Mouse (Mus musculus) G1E (cell line): ENCODE results near the gene Cdk14. TPM values are rescaled to one million over a fixed set of nuclear protein-coding genes. Genes with fewer than 3 reads are reported as not detected.

Experiments used
- ATAC-seq: 2 replicates; pipeline ENCODE4 v1.8.0; 2016; ENCODE audit warnings: mild to moderate bottlenecking; ENCODE audit not compliant: insufficient number of reproducible peaks, poor library complexity, low FRiP score, severe bottlenecking; ENCODE audit errors: extremely low read depth
- DNase-seq: peaks from one replicate; pipeline ENCODE4 v3.0.0; 2012; ENCODE audit warnings: low spot score
- H3K27me3 ChIP-seq: 2 replicates; pipeline ENCODE4 v1.6.1; 2012; ENCODE audit warnings: mild to moderate bottlenecking, low read length, inconsistent platforms; ENCODE audit not compliant: insufficient read depth
- H3K36me3 ChIP-seq: replicated peaks from 2 replicates; pipeline ENCODE3; 2012; ENCODE audit warnings: mild to moderate bottlenecking, inconsistent platforms
- H3K4me1 ChIP-seq: 2 replicates; pipeline ENCODE4 v1.6.1; 2012; ENCODE audit warnings: low read depth, low read length, inconsistent platforms, mixed read lengths; ENCODE audit not compliant: insufficient read depth
- H3K4me3 ChIP-seq: 2 replicates; pipeline ENCODE4 v1.5.1; 2012; ENCODE audit warnings: low read depth, mild to moderate bottlenecking, inconsistent platforms, low read length, moderate library complexity, mixed read lengths
- H3K9me3 ChIP-seq: replicated peaks from 2 replicates; pipeline ENCODE4 v1.6.1; 2012; ENCODE audit warnings: inconsistent platforms
- CTCF ChIP-seq: IDR thresholded peaks from 2 replicates; pipeline ENCODE4 v1.5.1; 2012; ENCODE audit warnings: low read depth, low read length, inconsistent platforms, mixed read lengths
- GATA1 ChIP-seq: IDR thresholded peaks from 2 replicates; pipeline ENCODE4 v1.6.1; 2012; ENCODE audit warnings: borderline replicate concordance, low read length, inconsistent platforms, mixed read lengths
- GATA2 ChIP-seq: IDR thresholded peaks from 2 replicates; pipeline ENCODE4 v1.6.1; 2012; ENCODE audit warnings: low read depth, low read length, inconsistent platforms, borderline replicate concordance
- POLR2AphosphoS5 ChIP-seq: IDR thresholded peaks from 2 replicates; pipeline ENCODE4 v1.6.1; 2012; ENCODE audit warnings: low read depth, low read length, inconsistent platforms; ENCODE audit not compliant: insufficient replicate concordance
- TAL1 ChIP-seq: conservative IDR thresholded peaks from 2 replicates; pipeline ENCODE4 v1.6.1; 2012; ENCODE audit warnings: low read depth, low read length, inconsistent platforms, mixed read lengths
- polyA plus RNA-seq: library from polyadenylated mRNA; stranded (reverse); fragments of >175 nt; gene quantifications from 2 replicates; pipeline ENCODE4 v1.2.3, GENCODE M21; 2012
- total RNA-seq, 2 experiments: library from RNA; stranded (forward) in 1 of 2; stranded (reverse) in 1 of 2; fragments of 200-1000 nt in 1 of 2; fragments of >200 nt in 1 of 2; fragmentation: Nextera tagmentation in 1 of 2; gene quantifications; 2 replicates each; pipeline ENCODE4 v1.2.3; 2014 to 2017

The Cdk14 gene
- total and polyA plus RNA-seq, 3 experiments, result 0.98 TPM; not detected in 2

DNA sequence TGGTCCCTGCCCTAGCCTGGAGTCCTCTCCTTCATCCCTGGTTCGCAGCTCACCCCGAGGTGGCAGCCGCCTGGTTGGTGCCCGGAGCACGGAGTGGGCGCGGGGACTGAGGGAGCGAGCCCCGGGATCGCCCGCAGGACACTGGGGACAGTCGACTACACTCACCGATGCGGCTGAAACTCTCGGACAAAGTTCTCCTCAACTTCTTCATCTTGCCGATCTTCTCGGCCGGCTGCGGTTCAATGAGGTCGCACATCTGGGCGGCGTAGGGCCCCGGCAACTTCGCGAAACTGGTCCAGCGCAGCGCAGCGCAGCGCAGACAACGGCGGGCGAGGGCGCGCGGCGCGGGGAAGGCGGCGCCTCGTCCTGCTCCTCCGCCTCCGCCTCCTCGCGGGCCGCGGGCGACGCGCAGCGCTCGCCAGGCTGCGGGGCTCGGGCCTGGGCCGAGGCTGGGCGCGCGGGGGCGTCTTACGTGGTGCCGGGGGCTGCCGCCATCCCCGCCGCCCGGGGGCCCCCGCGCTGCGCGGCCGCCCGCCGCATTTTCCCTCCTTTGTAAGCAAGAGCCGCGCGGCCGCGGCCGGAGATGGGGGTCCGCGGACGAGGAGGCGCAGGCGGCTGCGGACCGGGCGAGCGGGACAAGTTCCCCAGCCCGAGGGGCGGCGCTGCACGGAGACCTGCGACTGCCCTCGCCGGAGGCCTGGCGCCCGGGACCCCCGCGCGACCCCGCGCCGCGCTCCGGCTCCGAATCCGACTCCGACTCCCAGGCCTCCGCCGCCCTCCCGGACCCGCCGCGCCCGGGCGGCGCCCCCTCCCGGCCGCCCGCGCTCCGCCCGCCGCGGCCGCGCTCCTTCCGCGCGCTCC lies 40.0 kb downstream of the Cdk14 start:
- H3K9me3 ChIP-seq, result peaks cover 5% of the 10 kb centered on the region
- no peak for ATAC-seq
- H3K36me3 ChIP-seq, result no peaks in the 10 kb centered on the region
- DNase-seq, result no peak
- H3K4me1 ChIP-seq, result no peaks in the 10 kb centered on the region
- peaks cover 4% of the 10 kb centered on the region; the same call in 1 of the 2 replicates for H3K27me3 ChIP-seq
- no peak overlapping the region for H3K4me3 ChIP-seq
- TF ChIP-seq POLR2AphosphoS5, result no peak

DNA sequence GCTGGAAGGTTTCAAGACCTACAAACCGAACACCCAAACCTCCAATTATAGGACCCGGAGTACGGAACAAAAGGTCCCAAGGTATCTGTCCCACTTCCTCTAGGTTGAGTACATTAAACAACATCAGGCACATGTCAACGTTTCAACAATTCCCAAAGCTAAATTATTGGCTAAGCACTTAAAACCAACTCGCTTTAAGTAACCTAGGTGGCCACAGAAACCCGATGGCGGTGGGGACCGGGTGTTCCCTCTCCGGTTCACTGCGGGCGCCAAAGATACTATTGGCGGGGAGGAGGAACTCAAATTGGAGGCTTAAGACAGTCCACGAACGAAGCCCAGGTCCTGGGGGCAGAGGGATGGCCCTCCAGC lies 40.6 kb downstream of the Cdk14 start:
- Histone ChIP-seq H3K4me3 (no peak overlapping the region), H3K27me3 (peaks cover 4% of the 10 kb centered on the region; the same call in 1 of the 2 replicates), H3K9me3 (peaks cover 5% of the 10 kb centered on the region), H3K4me1 (no peaks in the 10 kb centered on the region), H3K36me3 (no peaks in the 10 kb centered on the region)
- no peak for DNase-seq
- ATAC-seq, result no peak
- TF ChIP-seq GATA2 (no peak), POLR2AphosphoS5 (no peak), GATA1 (no peak), TAL1 (no peak), CTCF (no peak)

DNA sequence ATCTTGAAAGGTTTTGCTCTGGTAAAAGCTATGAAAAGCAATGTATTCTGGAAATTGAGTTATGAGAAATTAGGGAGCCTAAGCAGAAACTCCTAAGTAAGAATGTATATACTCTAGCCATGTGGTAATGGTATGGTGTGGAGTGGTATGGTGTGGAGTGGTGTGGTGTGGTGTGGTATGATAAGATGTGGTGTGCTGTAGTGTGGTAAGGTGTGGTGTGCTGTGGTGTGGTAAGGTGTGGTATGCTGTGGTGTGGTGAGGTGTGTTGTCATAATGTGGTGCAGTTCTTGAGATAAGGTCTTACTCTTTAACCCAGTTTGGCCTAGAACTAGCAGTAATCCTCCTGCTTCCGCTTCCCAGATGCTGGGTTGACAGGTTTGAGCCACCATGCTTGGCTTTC lies 45.7 kb downstream of the Cdk14 start:
- Histone ChIP-seq H3K4me3 (no peak overlapping the region), H3K27me3 (peaks cover 2% of the 10 kb centered on the region; the same call in 1 of the 2 replicates), H3K9me3 (no peaks in the 10 kb centered on the region), H3K4me1 (no peaks in the 10 kb centered on the region), H3K36me3 (no peaks in the 10 kb centered on the region)
- ATAC-seq, result no peak
- DNase-seq, result no peak
- TF ChIP-seq POLR2AphosphoS5 (no peak), GATA1 (no peak), CTCF (no peak), TAL1 (no peak), GATA2 (no peak)

DNA sequence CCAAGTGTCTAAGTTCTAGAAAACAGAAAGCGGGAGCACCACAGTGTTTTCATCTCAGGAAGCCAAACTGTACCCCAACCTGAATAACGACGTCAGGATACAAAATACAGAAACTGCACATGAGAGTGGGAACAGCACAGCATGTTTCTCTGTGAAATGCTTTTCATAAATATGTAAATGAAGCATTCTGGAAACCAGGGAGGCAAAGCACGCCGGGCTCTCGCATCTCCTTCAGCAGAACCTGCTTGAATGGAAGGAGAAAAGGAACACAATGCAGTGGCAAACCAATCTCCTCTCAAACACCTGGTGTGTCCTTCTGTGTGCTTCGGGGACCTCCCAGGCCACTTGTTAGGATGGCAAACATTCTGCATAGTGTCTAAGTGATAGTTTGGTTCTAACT lies 46.6 kb downstream of the Cdk14 start:
- TF ChIP-seq CTCF (no peak), GATA1 (no peak), POLR2AphosphoS5 (no peak), GATA2 (no peak), TAL1 (no peak)
- Histone ChIP-seq H3K36me3 (no peaks in the 10 kb centered on the region), H3K4me3 (no peak overlapping the region), H3K9me3 (no peaks in the 10 kb centered on the region), H3K27me3 (peaks cover 2% of the 10 kb centered on the region; the same call in 1 of the 2 replicates), H3K4me1 (no peaks in the 10 kb centered on the region)
- no peak for ATAC-seq
- no peak for DNase-seq

DNA sequence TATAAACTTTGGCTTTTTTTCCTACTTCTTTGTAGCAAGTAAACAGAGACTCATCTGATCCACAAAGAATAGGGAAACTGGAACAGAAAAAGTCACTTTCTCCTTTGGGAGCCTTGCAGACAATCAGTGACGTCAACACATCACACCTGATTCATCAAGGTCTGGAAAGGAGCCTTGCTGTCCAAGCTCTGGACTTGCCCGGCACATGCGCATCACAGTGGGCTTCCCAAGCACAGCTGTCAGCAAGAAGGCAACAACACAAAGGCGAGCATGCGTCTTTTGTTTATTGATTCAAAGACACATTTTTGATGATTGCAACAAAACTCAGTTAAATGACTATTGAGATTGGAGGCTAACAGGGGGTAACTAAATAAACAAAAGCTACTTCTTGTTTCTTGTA lies 47.2 kb downstream of the Cdk14 start:
- ATAC-seq (no peak), DNase-seq (no peak)
- Histone ChIP-seq H3K4me1 (no peaks in the 10 kb centered on the region), H3K27me3 (peaks cover 2% of the 10 kb centered on the region; the same call in 1 of the 2 replicates), H3K36me3 (no peaks in the 10 kb centered on the region), H3K4me3 (no peak overlapping the region), H3K9me3 (no peaks in the 10 kb centered on the region)
- TF ChIP-seq POLR2AphosphoS5, result no peak
- no peak for TF ChIP-seq GATA2
- TF ChIP-seq TAL1, result no peak
- TF ChIP-seq GATA1, result no peak

DNA sequence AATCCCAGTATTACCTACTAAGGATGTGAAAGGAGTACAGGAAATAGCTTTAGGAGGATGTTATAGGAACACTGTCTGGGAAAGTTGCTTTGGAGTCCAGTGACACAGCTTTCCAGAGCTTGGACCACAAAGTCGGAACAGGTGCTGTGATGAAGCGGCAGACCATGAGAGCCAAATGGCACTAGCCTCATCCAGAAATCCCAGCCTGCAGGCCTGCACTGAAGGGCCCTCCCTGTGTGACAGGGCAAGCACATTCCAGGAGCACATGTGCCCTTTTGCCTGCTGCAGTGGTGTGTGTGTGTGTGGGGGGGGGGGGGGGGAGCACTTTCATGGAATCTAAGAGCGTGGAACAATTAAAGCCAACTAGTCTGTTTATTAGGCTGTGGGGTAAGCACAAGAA lies 47.8 kb downstream of the Cdk14 start:
- Histone ChIP-seq H3K36me3 (no peaks in the 10 kb centered on the region), H3K9me3 (no peaks in the 10 kb centered on the region), H3K4me3 (no peak overlapping the region), H3K27me3 (peaks cover 2% of the 10 kb centered on the region; the same call in 1 of the 2 replicates), H3K4me1 (no peaks in the 10 kb centered on the region)
- no peak for DNase-seq
- TF ChIP-seq GATA1, result no peak
- TF ChIP-seq POLR2AphosphoS5, result no peak
- TF ChIP-seq TAL1, result no peak
- no peak for TF ChIP-seq GATA2
- no peak for ATAC-seq
